Comparison of ENCODE assay signal across 42 mouse cellular contexts in genomic region chr7:56254568-56254967, GRCm38 (mm10). TPM values are rescaled to one million over a fixed set of nuclear protein-coding genes. Genes with fewer than 3 reads are reported as not detected.
"Had no signal": no experiment of that assay in that cellular context is flagged by ENCODE, and none has a peak within 500 bp of the region (broad histone marks: within the 10 kb centered on the region; RNA-seq: fewer than 3 reads in every experiment).

No protein-coding gene starts in this region.

- H3K4me1 ChIP-seq: heart, embryonic 10.5 days; heart, embryonic 12.5 days; heart, embryonic 13.5 days; heart, embryonic 15.5 days; hindbrain, embryonic 10.5 days; hindbrain, embryonic 12.5 days; hindbrain, embryonic 13.5 days; hindbrain, embryonic 15.5 days; intestine, embryonic 15.5 days; kidney, embryonic 15.5 days had no signal

- H3K4me2 ChIP-seq: heart, embryonic 11.5 days; heart, embryonic 12.5 days; heart, embryonic 13.5 days; heart, embryonic 15.5 days; hindbrain, embryonic 12.5 days; hindbrain, embryonic 13.5 days; hindbrain, embryonic 14.5 days; hindbrain, embryonic 15.5 days; intestine, embryonic 15.5 days; kidney, embryonic 15.5 days had no signal

- ATAC-seq: hindbrain, embryonic 16.5 days; hindbrain, postnatal 0 days; inflammation-experienced regulatory T-cells, adult 6 months; intestine, embryonic 15.5 days; intestine, embryonic 16.5 days; intestine, postnatal 0 days had no signal

- DNase-seq: heart, postnatal 10 days; heart, postnatal 14 days; heart, postnatal 36 days; heart, postnatal 4 days; kidney, adult 11 months; kidney, adult 18-20 months; kidney, adult 2 months; kidney, adult 8-10 months; kidney, adult 9 months; kidney, postnatal 10 days; kidney, postnatal 14 days; kidney, postnatal 25 days; kidney, postnatal 36 days; kidney, postnatal 4 days; layer of hippocampus, adult 9-11 months; layer of hippocampus, postnatal 36 days had no signal

- H3K4me3 ChIP-seq: heart, embryonic 10.5 days; heart, embryonic 12.5 days; heart, embryonic 13.5 days; heart, embryonic 15.5 days; hindbrain, embryonic 10.5 days; hindbrain, embryonic 12.5 days; hindbrain, embryonic 13.5 days; hindbrain, embryonic 15.5 days; intestine, embryonic 15.5 days; kidney, embryonic 15.5 days; layer of hippocampus, adult 2 months had no signal

- H3K27ac ChIP-seq: heart, embryonic 10.5 days; heart, embryonic 13.5 days; heart, embryonic 15.5 days; hindbrain, embryonic 10.5 days; hindbrain, embryonic 12.5 days; hindbrain, embryonic 13.5 days; hindbrain, embryonic 14.5 days; hindbrain, embryonic 15.5 days; hindbrain, postnatal 0 days; intestine, embryonic 15.5 days; kidney, embryonic 15.5 days; kidney, postnatal 0 days; layer of hippocampus, adult 2 months had no signal

- H3K9me3 ChIP-seq: heart, embryonic 10.5 days; heart, embryonic 12.5 days; heart, embryonic 13.5 days; heart, embryonic 15.5 days; hindbrain, embryonic 12.5 days; hindbrain, embryonic 13.5 days; hindbrain, embryonic 15.5 days; intestine, embryonic 15.5 days; kidney, embryonic 15.5 days had no signal

- H3K36me3 ChIP-seq: heart, embryonic 10.5 days; heart, embryonic 12.5 days; heart, embryonic 13.5 days; heart, embryonic 15.5 days; hindbrain, embryonic 10.5 days; hindbrain, embryonic 12.5 days; hindbrain, embryonic 13.5 days; hindbrain, embryonic 15.5 days; intestine, embryonic 15.5 days; kidney, embryonic 15.5 days had no signal

- H3K27me3 ChIP-seq: heart, embryonic 12.5 days; heart, embryonic 13.5 days; heart, embryonic 15.5 days; hindbrain, embryonic 12.5 days; hindbrain, embryonic 13.5 days; hindbrain, embryonic 15.5 days; intestine, embryonic 15.5 days; kidney, embryonic 15.5 days had no signal

- H3K9ac ChIP-seq: heart, embryonic 12.5 days; heart, embryonic 13.5 days; heart, embryonic 15.5 days; hindbrain, embryonic 12.5 days; hindbrain, embryonic 13.5 days; hindbrain, embryonic 14.5 days; hindbrain, embryonic 15.5 days; intestine, embryonic 15.5 days; kidney, embryonic 15.5 days had no signal

RNA-seq across cellular contexts. Expression of gene Oca2, which starts 15.0 kb away (rescaled TPM):
- total RNA-seq: heart, postnatal 14 days; heart, postnatal 25 days; heart, postnatal 36 days; heart, postnatal 4 days; hematopoietic stem cell, adult 5-6 weeks had no signal
- polyA plus RNA-seq: heart, embryonic 10.5 days; heart, embryonic 11.5 days; heart, embryonic 12.5 days; heart, embryonic 13.5 days; heart, embryonic 14.5 days; heart, embryonic 15.5 days; heart, embryonic 16.5 days; heart, postnatal 0 days; inflammation-experienced regulatory T-cells, adult 6 months; intestine, embryonic 15.5 days; kidney, adult 2 months; kidney, embryonic 14.5 days; large intestine, adult 2 months had no signal
